Mouse (Mus musculus): ENCODE data around the gene Dnah3. TPM values are rescaled to one million over a fixed set of nuclear protein-coding genes. Genes with fewer than 3 reads are reported as not detected.

The Dnah3 gene
- not detected for total RNA-seq (2023)

GRCm38 (mm10) chr7:120095180-120095579 lies at the start of gene Dnah3:
TSS of gene Dnah3 (minus strand) at chr7:120095280.

GRCm38 (mm10) chr7:120102164-120102972 lies 7.3 kb upstream of the Dnah3 start, which contains the start of gene Tmem159:
TSS of gene Tmem159 (plus strand) at chr7:120102353.

GRCm38 (mm10) chr7:119895639-119896512 lies 199.2 kb downstream of the Dnah3 start, which contains the start of the genes Lyrm1 and Dcun1d3:
TSS of gene Lyrm1 (plus strand) at chr7:119895861.
TSS of gene Dcun1d3 (minus strand) at chr7:119896298.

Other genes starting within 250 kb of the Dnah3 start
- 4.4 TPM for gene Lyrm1, start 199.4 kb downstream of the Dnah3 start, total RNA-seq (2023)
- gene Dcun1d3, start 199.0 kb downstream of the Dnah3 start, total RNA-seq (2023), result 19.5 TPM
- gene Tmem159, start 7.1 kb upstream of the Dnah3 start, total RNA-seq (2023), result 0.53 TPM
- gene Zp2, start 50.0 kb upstream of the Dnah3 start, total RNA-seq (2023), result not detected
- gene Anks4b, start 78.6 kb upstream of the Dnah3 start, total RNA-seq (2023), result not detected
- gene Crym, start 106.8 kb upstream of the Dnah3 start, total RNA-seq (2023), result not detected
- gene Abca14, start 108.7 kb upstream of the Dnah3 start, total RNA-seq (2023), result not detected
- not detected for gene Abca15, start 233.4 kb upstream of the Dnah3 start, total RNA-seq (2023)

Data from CD4-positive naive resting alpha-beta T cell, adult 57 days (primary cell).